Mouse (Mus musculus) hindbrain, embryonic 14.5 days (tissue): ENCODE data around the gene Entpd8. TPM values are rescaled to one million over a fixed set of nuclear protein-coding genes. Genes with fewer than 3 reads are reported as not detected.
A peak's percentile ranks its signal among the peaks of the same experiment; 100 is the strongest.

ENCODE experiments used
- ATAC-seq: fragments of 200-750 bp; cut with Nextera tagmentation; 2 replicates; pipeline ENCODE4 v1.8.0; 2017; ENCODE audit warnings: moderate number of reproducible peaks, mild to moderate bottlenecking, moderate TSS enrichment, moderate library complexity; ENCODE audit not compliant: low FRiP score
- DNase-seq: peaks from one replicate; pipeline ENCODE4 v3.0.0-alpha.2; 2015; ENCODE audit warnings: low spot score
- H3K27ac ChIP-seq: fragments of 300-500 bp; sonication (generic); 2 replicates; pipeline ENCODE4 v1.5.1; 2014; ENCODE audit warnings: mild to moderate bottlenecking, moderate library complexity
- H3K27me3 ChIP-seq: fragments of 300-500 bp; sonication (generic); 2 replicates; pipeline ENCODE4 v1.6.1; 2014; ENCODE audit warnings: mild to moderate bottlenecking, low read length, mixed read lengths; ENCODE audit not compliant: control insufficient read depth, insufficient read depth
- H3K36me3 ChIP-seq: fragments of 300-500 bp; sonication (generic); replicated peaks from 2 replicates; pipeline ENCODE4 v1.6.1; 2014; ENCODE audit not compliant: control insufficient read depth, insufficient read depth
- H3K4me1 ChIP-seq: fragments of 300-500 bp; sonication (generic); replicated peaks from 2 replicates; pipeline ENCODE4 v1.6.1; 2014; ENCODE audit warnings: antibody characterized with exemption, low read length, mixed read lengths; ENCODE audit not compliant: control insufficient read depth, insufficient read depth
- H3K4me2 ChIP-seq: fragments of 300-500 bp; sonication (generic); replicated peaks from 2 replicates; pipeline ENCODE4 v1.6.1; 2014; ENCODE audit warnings: mild to moderate bottlenecking, moderate library complexity
- H3K4me3 ChIP-seq: fragments of 300-500 bp; sonication (generic); replicated peaks from 2 replicates; pipeline ENCODE4 v1.5.1; 2014; ENCODE audit warnings: mild to moderate bottlenecking, low read length
- H3K9ac ChIP-seq: fragments of 300-500 bp; sonication (generic); 2 replicates; pipeline ENCODE4 v1.6.1; 2014
- H3K9me3 ChIP-seq: fragments of 300-500 bp; sonication (generic); 2 replicates; pipeline ENCODE4 v1.6.1; 2016; ENCODE audit warnings: low read length; ENCODE audit not compliant: control insufficient read depth
- WGBS: fragments of 180-500 bp; shearing (Covaris S2); extraction: QIAGEN DNeasy Blood & Tissue Kit; methylation state at CpG from one replicate; pipeline ENCODE4 v1.1.7; 2014; 5-methylcytosine and 5-hydroxymethylcytosine counted together
- polyA plus RNA-seq: library from polyadenylated mRNA; unstranded; fragments of >200 nt; fragmentation: Nextera tagmentation; extraction: Ambion mirVana; gene quantifications from 2 replicates; pipeline ENCODE4 v1.2.1, GENCODE M21; 2014

Gene Entpd8
- polyA plus RNA-seq = 0.21 TPM in 1 of 2 replicates, not detected in the other

DNA sequence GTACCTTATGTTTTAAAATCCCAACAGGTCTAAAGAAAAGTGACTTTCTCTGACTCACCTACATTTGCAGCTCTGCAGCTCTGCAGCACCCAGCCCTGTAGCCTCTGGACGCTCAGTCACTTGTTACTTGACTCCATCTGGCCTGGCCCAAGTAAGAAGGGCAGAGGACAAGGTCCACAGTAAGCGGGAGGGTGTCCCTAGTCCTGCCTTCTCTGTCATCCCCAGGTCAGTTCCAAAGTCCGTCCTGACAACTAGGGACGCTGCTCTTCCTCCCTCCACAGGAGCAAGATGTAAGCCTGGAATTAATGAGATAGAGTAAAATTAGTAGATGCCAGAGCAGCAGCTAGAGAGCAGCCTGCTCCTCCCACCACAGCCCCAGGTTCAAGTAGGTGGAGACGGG is at the start of gene Entpd8:
Gene Entpd8, plus strand, starts transcription at position 229 of the 400 bp plus-strand sequence.
- Histone ChIP-seq H3K9ac (no peak within 1 kb of the TSS), H3K4me1 (no peaks in the 10 kb centered on the region), H3K4me2 (no peak within 1 kb of the TSS), H3K27me3 (no peaks in the 10 kb centered on the region), H3K36me3 (no peaks in the 10 kb centered on the region), H3K27ac (no peak within 1 kb of the TSS), H3K4me3 (no peak within 1 kb of the TSS), H3K9me3 (no peaks in the 10 kb centered on the region)
- 75% methylated on average over 5 of the region's 5 CpGs for WGBS
- no peak for ATAC-seq
- DNase-seq = no peak

DNA sequence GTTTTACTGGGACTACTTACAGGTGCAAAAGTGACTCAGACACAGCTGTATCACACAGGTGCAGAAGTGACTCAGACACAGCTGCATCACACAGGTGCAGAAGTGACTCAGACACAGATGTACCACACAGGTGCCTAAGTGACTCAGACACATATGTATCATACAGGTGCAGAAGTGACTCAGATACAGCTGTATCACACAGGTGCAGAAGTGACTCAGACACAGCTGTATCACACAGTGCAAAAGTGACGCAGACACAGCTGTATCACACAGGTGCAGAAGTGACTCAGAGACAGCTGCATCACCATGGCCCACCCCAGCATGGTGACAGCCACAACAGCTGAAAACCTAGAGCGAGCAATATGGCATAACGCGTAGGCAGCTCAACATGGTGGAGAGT is 45.1 kb upstream of the Entpd8 start:
- Histone ChIP-seq H3K4me3 (no peak overlapping the region), H3K27ac (no peak overlapping the region), H3K4me1 (no peaks in the 10 kb centered on the region), H3K9ac (no peak overlapping the region), H3K4me2 (no peak overlapping the region), H3K9me3 (no peaks in the 10 kb centered on the region), H3K36me3 (no peaks in the 10 kb centered on the region), H3K27me3 (no peaks in the 10 kb centered on the region)
- ATAC-seq (no peak), DNase-seq (no peak)
- 98% methylated on average over 4 of the region's 4 CpGs for WGBS

DNA sequence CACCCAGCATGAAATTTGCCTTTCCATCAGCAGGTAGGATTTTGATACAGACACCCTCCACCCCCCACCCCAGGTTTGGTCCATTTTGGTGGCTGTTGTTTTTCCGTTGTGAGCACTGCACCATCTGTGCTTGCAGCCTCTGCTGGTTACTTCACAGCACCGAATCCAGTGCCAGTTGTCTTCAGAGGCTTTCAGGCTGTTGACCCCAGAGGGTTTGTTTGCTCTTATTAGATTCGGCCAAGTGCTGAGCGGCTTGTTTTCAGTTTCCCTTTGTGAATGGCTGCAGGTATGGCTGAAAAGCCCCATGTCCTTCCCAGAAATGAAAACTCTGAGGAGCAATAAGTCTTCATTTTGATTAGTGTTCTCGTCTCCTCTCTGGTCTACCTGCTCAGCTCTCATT is 40.0 kb upstream of the Entpd8 start:
- Histone ChIP-seq H3K27me3 (no peaks in the 10 kb centered on the region), H3K4me1 (no peaks in the 10 kb centered on the region), H3K9me3 (no peaks in the 10 kb centered on the region), H3K4me3 (no peak overlapping the region), H3K36me3 (no peaks in the 10 kb centered on the region), H3K4me2 (no peak overlapping the region), H3K9ac (no peak overlapping the region), H3K27ac (no peak overlapping the region)
- ATAC-seq (no peak), DNase-seq (no peak)
- WGBS = 86% methylated on average over 5 of the region's 5 CpGs

DNA sequence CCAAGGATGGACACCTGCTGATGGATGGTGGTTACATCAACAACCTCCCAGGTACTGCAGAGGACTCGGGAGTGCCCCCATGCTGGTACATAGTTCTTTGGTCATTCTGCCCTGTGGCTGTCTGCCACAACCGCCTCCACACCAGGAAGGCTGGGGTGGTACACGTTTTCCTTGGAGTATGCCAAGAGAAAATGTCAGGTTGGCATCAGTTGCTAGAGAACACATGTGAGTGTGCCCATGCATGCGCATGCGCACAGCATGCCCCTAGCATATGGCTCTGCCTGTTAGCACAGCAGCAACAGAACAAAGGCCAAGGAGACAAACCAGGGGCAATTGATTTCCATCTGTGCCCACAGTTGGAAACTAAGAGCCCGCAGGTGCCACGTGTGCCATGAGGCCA is 29.2 kb upstream of the Entpd8 start:
- Histone ChIP-seq H3K27ac (no peak overlapping the region), H3K27me3 (no peaks in the 10 kb centered on the region), H3K9me3 (no peaks in the 10 kb centered on the region), H3K4me3 (no peak overlapping the region), H3K36me3 (peaks cover 3% of the 10 kb centered on the region; the same call in 1 of the 2 replicates), H3K4me2 (no peak overlapping the region), H3K4me1 (peaks cover 13% of the 10 kb centered on the region), H3K9ac (no peak overlapping the region)
- WGBS = 84% methylated on average over 7 of the region's 7 CpGs
- no peak for ATAC-seq
- DNase-seq = peak; percentile 32

DNA sequence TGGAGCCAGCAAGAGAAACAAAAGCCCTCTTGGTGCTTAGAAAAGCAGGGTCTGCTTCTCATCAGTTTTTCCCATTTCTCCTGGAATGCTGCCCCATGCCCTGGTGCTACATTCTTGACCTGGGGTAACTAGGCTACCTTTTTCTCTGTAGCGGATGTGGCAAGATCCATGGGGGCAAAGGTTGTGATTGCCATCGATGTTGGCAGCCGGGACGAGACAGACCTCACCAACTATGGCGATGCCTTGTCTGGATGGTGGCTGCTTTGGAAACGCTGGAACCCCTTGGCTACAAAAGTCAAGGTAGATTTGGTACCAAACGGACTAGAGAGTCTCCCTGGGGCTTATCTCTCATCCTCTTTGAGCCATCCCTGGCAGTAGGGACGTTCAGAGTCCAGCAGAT is 28.7 kb upstream of the Entpd8 start:
- no peak overlapping the region for H3K4me2 ChIP-seq
- peaks cover 6% of the 10 kb centered on the region; the same call in 1 of the 2 replicates for H3K36me3 ChIP-seq
- no peaks in the 10 kb centered on the region for H3K9me3 ChIP-seq
- H3K4me1 ChIP-seq = peaks cover 14% of the 10 kb centered on the region
- 85% methylated on average over 8 of the region's 8 CpGs for WGBS
- no peak overlapping the region for H3K9ac ChIP-seq
- no peak overlapping the region for H3K27ac ChIP-seq
- no peaks in the 10 kb centered on the region for H3K27me3 ChIP-seq
- no peak overlapping the region for H3K4me3 ChIP-seq
- ATAC-seq (no peak), DNase-seq (no peak)

DNA sequence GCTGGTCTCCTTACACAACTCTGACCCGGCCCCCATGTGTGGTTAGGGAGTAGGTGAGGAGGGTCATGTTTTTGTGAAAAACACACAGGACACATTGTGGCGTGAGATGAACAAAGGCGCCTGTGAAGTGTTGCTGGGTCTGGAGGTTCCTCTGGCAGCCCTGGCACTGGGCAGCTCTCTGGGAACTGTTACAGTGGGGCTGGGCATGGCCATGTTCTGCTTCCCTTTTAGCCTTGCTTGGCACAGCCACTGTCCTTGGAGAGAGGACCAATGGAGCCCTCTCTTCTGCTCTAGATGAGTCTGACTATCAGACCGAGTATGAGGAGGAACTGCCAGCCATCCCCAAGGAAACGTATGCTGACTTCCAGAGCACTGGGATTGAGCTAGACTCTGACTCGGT is 27.0 kb upstream of the Entpd8 start:
- no peak overlapping the region for H3K27ac ChIP-seq
- no peaks in the 10 kb centered on the region for H3K27me3 ChIP-seq

DNA sequence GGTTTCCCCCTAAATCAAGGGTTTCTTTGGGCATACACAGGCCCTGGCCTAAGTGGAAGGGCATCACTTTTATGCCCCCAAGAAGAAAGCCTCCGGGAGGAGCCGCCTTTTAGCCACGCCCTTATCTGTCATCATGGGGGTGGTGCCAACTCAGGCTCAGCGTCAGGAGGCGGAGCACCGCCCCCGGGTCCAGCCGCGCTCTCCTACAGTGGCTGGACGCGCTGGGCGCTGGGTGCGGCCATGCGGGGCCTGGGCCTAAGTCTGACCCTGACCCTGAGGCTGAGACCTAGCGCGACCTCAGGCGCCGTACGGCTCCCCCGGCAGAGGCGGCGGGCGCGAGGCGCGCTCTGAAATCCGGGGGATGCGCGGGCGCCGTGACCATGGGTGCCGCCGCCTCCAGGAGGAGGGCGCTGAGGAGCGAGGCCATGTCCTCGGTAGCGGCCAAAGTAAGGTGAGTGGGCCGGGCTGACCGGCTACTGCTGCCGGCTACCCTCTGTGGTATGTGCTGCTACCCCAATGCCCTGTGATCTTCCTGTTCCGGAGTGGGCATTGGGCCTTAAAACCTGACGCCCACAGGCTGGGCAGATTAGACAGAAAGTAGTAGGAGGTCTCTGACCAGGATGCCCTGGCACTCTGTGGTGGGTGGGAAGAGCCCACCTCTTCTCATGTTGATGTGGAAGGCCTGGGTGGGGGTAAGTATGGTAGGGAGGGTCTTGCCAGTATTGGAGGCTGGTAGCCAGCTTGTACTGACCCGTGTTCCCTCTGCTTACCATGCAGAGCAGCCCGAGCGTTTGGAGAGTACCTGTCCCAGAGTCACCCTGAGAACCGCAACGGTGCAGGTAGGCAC is 25.7 kb upstream of the Entpd8 start, which contains the start of gene Nsmf:
Gene Nsmf, plus strand, starts transcription at position 135 of the 847 bp plus-strand sequence.
- peak within 1 kb of the TSS; percentile 94 for H3K4me2 ChIP-seq
- 5% methylated on average over 47 of the region's 47 CpGs for WGBS

More for the DNA sequence above, 27.0 kb upstream of the Entpd8 start:
- H3K36me3 ChIP-seq = peaks cover 20% of the 10 kb centered on the region
- no peak overlapping the region for H3K4me2 ChIP-seq
- ATAC-seq = no peak
- no peak for DNase-seq
- no peaks in the 10 kb centered on the region for H3K9me3 ChIP-seq
- peaks cover 14% of the 10 kb centered on the region for H3K4me1 ChIP-seq
- 93% methylated on average over 6 of the region's 6 CpGs for WGBS
- H3K4me3 ChIP-seq = no peak overlapping the region
- no peak overlapping the region for H3K9ac ChIP-seq

DNA sequence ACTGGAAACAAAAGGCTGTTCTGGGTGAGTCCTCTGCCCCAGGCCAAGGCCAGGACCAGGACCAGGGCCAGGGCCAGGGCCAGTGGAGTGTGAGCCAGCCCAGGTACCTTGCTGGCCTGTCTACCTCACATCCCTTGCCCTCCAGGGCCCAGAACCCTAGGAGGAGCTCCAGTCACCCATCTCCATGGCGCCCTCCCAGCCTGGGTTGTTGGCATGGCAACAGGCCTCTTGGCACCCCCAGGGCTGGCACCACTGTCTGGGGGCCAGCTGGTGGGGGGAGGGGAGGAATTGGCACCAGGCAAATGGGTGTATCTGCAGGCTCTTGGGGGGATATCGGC is 25.1 kb upstream of the Entpd8 start:
- no peak overlapping the region for H3K27ac ChIP-seq
- peak overlapping the region; percentile 89 for H3K4me3 ChIP-seq
- ATAC-seq (peak; percentile 39; the same call in 1 of the 2 replicates), DNase-seq (no peak)
- no peaks in the 10 kb centered on the region for H3K27me3 ChIP-seq
- peaks cover 38% of the 10 kb centered on the region for H3K36me3 ChIP-seq
- H3K4me2 ChIP-seq = peak overlapping the region; percentile 94
- H3K4me1 ChIP-seq = peaks cover 14% of the 10 kb centered on the region
- WGBS = 31% methylated on average over 2 of the region's 2 CpGs
- no peaks in the 10 kb centered on the region for H3K9me3 ChIP-seq
- peak overlapping the region; percentile 88 for H3K9ac ChIP-seq

More for the DNA sequence above, 25.7 kb upstream of the Entpd8 start, which contains the start of gene Nsmf:
- DNase-seq = peak; percentile 88
- H3K4me1 ChIP-seq = peaks cover 14% of the 10 kb centered on the region
- H3K27me3 ChIP-seq = no peaks in the 10 kb centered on the region
- ATAC-seq = peak; percentile 89
- peak within 1 kb of the TSS; percentile 88 for H3K9ac ChIP-seq
- peak within 1 kb of the TSS; percentile 60 for H3K27ac ChIP-seq
- H3K4me3 ChIP-seq = peak within 1 kb of the TSS; percentile 89
- no peaks in the 10 kb centered on the region for H3K9me3 ChIP-seq
- H3K36me3 ChIP-seq = peaks cover 32% of the 10 kb centered on the region

DNA sequence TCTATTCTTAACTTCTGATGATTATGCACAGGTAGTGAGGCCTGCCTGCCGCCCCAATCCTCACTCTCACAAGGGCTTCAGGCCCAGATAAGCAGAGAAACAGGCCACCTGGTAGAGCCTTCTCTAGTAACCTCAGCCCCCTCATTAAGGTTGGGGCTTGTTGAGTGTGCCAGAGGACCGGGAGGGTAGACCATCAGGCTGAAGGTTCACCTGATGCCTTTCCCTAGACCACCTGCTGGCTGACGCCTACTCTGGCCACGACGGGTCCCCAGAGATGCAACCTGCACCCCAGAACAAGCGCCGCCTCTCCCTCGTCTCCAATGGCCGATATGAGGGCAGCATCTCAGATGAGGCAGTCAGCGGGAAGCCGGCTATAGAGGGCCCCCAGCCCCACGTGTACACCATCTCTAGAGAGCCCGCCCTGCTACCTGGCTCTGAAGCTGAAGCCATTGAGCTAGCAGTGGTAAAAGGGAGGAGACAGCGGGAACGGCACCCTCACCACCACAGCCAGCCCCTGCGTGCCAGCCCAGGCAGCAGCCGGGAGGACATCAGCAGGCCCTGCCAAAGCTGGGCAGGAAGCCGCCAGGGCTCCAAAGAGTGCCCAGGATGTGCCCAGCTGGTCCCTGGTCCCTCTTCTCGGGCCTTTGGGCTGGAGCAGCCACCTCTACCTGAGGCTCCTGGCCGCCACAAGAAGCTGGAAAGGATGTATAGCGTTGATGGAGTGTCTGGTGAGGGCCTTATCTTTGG is 24.5 kb upstream of the Entpd8 start:
- peaks cover 14% of the 10 kb centered on the region for H3K4me1 ChIP-seq
- H3K9ac ChIP-seq = peak overlapping the region; percentile 88
- DNase-seq (no peak), ATAC-seq (no peak)
- H3K27ac ChIP-seq = no peak overlapping the region
- peaks cover 44% of the 10 kb centered on the region for H3K36me3 ChIP-seq
- WGBS = 92% methylated on average over 21 of the region's 21 CpGs
- no peaks in the 10 kb centered on the region for H3K9me3 ChIP-seq
- H3K4me2 ChIP-seq = peak overlapping the region; percentile 94
- peak overlapping the region; percentile 89 for H3K4me3 ChIP-seq
- no peaks in the 10 kb centered on the region for H3K27me3 ChIP-seq
